Comparison of ENCODE assay signal across 10 mouse cellular contexts in the genomic region with DNA sequence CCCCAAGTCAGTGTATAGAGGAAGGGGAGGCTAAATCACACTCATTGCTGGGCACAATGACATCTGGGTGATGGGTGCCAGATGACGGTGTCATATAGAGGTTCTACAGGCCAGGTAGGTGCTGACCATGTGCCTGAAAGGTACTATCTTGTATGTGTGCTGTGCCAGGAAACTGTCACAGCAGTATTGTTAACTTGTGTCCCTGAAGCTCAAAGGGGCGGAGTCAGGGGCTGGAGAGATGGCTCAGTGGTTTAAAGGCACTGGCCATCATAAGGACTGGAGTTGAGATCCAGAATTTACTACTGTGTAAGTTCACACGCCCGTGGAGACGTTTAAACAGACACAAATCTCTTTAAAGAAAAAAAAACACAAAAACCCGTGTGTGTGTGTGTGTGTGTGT. TPM values are rescaled to one million over a fixed set of nuclear protein-coding genes. Genes with fewer than 3 reads are reported as not detected.
DNase-seq lines count a peak whose midpoint lies in the region; ATAC-seq and TF ChIP-seq lines count a peak whose summit lies in the region.
"Had no signal": no experiment of that assay in that cellular context is flagged by ENCODE, and none has a peak within 500 bp of the region (broad histone marks: within the 10 kb centered on the region; RNA-seq: fewer than 3 reads in every experiment).

No protein-coding gene starts in this region.

- H3K9ac ChIP-seq in heart, embryonic 14.5 days (ENCODE audit: low read length): peak overlapping the region; percentile 85
- H3K9ac ChIP-seq in heart, postnatal 0 days (replicated peaks; ENCODE audit: low read depth, low read length): no peak overlapping the region
- H3K9ac ChIP-seq in midbrain, embryonic 12.5 days (replicated peaks): no peak overlapping the region

- peaks cover 3 to 12% of the 10 kb centered on the region in 2 experiments; a peak in 3 of 4 replicates for H3K4me1 ChIP-seq in heart, embryonic 14.5 days (ENCODE audit: control insufficient read depth in 2 of 2, insufficient read depth in 2 of 2, low read length in 2 of 2)
- peaks cover 9% of the 10 kb centered on the region; the same call in 1 of the 2 replicates for H3K4me1 ChIP-seq in heart, postnatal 0 days (ENCODE audit: control insufficient read depth, insufficient read depth)
- peaks cover 9% of the 10 kb centered on the region for H3K4me1 ChIP-seq in midbrain, embryonic 12.5 days

- no peaks in the 10 kb centered on the region for H3K27me3 ChIP-seq in heart, embryonic 14.5 days (ENCODE audit: control insufficient read depth, insufficient read depth, low read length)
- no peaks in the 10 kb centered on the region for H3K27me3 ChIP-seq in heart, postnatal 0 days (ENCODE audit: control insufficient read depth, insufficient read depth, low read length)
- H3K27me3 ChIP-seq in midbrain, embryonic 12.5 days: no peaks in the 10 kb centered on the region

- TF ChIP-seq EP300 in heart, postnatal 0 days (IDR thresholded peaks at IDR 0.05; ENCODE audit: low read depth): no peak

- TF ChIP-seq CTCF in heart, postnatal 0 days (IDR thresholded peaks at IDR 0.05; ENCODE audit: low read depth): no peak

- H3K36me3 ChIP-seq in heart, embryonic 14.5 days (ENCODE audit: control insufficient read depth, insufficient read depth, low read length): no peaks in the 10 kb centered on the region
- H3K36me3 ChIP-seq in heart, postnatal 0 days (replicated peaks; ENCODE audit: control insufficient read depth, insufficient read depth, low read length): peaks cover 4% of the 10 kb centered on the region; the same call in 1 of the 2 replicates
- H3K36me3 ChIP-seq in midbrain, embryonic 12.5 days: no peaks in the 10 kb centered on the region

- no peak overlapping the region for H3K27ac ChIP-seq in heart, embryonic 14.5 days (replicated peaks in 1 of 2; ENCODE audit: control insufficient read depth in 1 of 2, insufficient read depth in 1 of 2, low read depth in 2 of 2, low read length in 2 of 2)
- no peak overlapping the region for H3K27ac ChIP-seq in heart, postnatal 0 days (ENCODE audit: low read depth)
- no peak overlapping the region for H3K27ac ChIP-seq in midbrain, embryonic 12.5 days (replicated peaks)

- no peak for DNase-seq in heart, postnatal 4 days
- peak; percentile 11 for DNase-seq in MN1 (ENCODE audit: low spot score)
- no peak for DNase-seq in heart, postnatal 0 days (ENCODE audit: low spot score)
- DNase-seq in spleen, adult 12 weeks (ENCODE audit: low spot score): no peak
- no peak for DNase-seq in right cerebral cortex, postnatal 4 days
- DNase-seq in Muller cell, postnatal 12 days (ENCODE audit: inconsistent ontology term): no peak
- DNase-seq: right cerebral cortex, adult 18-20 months had no signal

- ATAC-seq in heart, embryonic 14.5 days (ENCODE audit: insufficient number of reproducible peaks, insufficient read depth, low FRiP score, low read depth): no peak
- no peak for ATAC-seq in heart, postnatal 0 days (ENCODE audit: insufficient read depth, low read depth)
- ATAC-seq in midbrain, embryonic 12.5 days (ENCODE audit: low FRiP score, low read depth): no peak

- no peak overlapping the region; a peak in 1 of 4 replicates for H3K4me3 ChIP-seq in heart, embryonic 14.5 days (ENCODE audit: control insufficient read depth in 1 of 2, insufficient read depth in 1 of 2, low read depth in 1 of 2, low read length in 2 of 2)
- no peak overlapping the region for H3K4me3 ChIP-seq in heart, postnatal 0 days (ENCODE audit: low read depth, low read length)
- no peak overlapping the region for H3K4me3 ChIP-seq in midbrain, embryonic 12.5 days

- peak overlapping the region; percentile 71; the same call in 1 of the 2 replicates for H3K4me2 ChIP-seq in heart, embryonic 14.5 days (ENCODE audit: low read length)
- peak overlapping the region; percentile 77; the same call in 1 of the 2 replicates for H3K4me2 ChIP-seq in heart, postnatal 0 days (ENCODE audit: low read depth, low read length)
- peak overlapping the region; percentile 61; the same call in 1 of the 2 replicates for H3K4me2 ChIP-seq in midbrain, embryonic 12.5 days (replicated peaks)

- 87% methylated on average over 6 of the region's 6 CpGs for WGBS in heart, embryonic 14.5 days
- 85% methylated on average over 6 of the region's 6 CpGs for WGBS in heart, postnatal 0 days
- 90% methylated on average over 6 of the region's 6 CpGs for WGBS in midbrain, embryonic 12.5 days

- H3K9me3 ChIP-seq in heart, embryonic 14.5 days (ENCODE audit: control insufficient read depth, low read length): no peaks in the 10 kb centered on the region
- no peaks in the 10 kb centered on the region for H3K9me3 ChIP-seq in heart, postnatal 0 days (replicated peaks; ENCODE audit: control insufficient read depth, low read length)
- H3K9me3 ChIP-seq in midbrain, embryonic 12.5 days: no peaks in the 10 kb centered on the region

RNA-seq across cellular contexts. Expression of a gene that starts 22.6 kb away (rescaled TPM):
- 2.0 and 2.9 TPM in 2 replicates for polyA plus RNA-seq in heart, embryonic 14.5 days (2014; fragmentation: Nextera tagmentation; extraction: Ambion mirVana)
- 1 to 10 TPM; 2.2 to 3.3 TPM for total RNA-seq in heart, postnatal 4 days (2021)
- 3.1 and 7.3 TPM in 2 replicates for total RNA-seq in heart, postnatal 0 days (2014; rRNA removed; ENCODE audit: low replicate concordance)
- 3.1 and 4.0 TPM in 2 replicates for polyA plus RNA-seq in heart, postnatal 0 days (2015; fragmentation: Nextera tagmentation; extraction: Ambion mirVana)
- polyA plus RNA-seq in midbrain, embryonic 12.5 days (2016; fragmentation: Nextera tagmentation; extraction: Ambion mirVana): 0.86 and 1.1 TPM in 2 replicates

RNA-seq across cellular contexts. Expression of a gene that starts 46.8 kb away (rescaled TPM):
- polyA plus RNA-seq in heart, embryonic 14.5 days (2014; fragmentation: Nextera tagmentation; extraction: Ambion mirVana): not detected in 2 replicates
- not detected for total RNA-seq in heart, postnatal 4 days (2021)
- 0.43 and 0.92 TPM in 2 replicates for total RNA-seq in heart, postnatal 0 days (2014; rRNA removed; ENCODE audit: low replicate concordance)
- not detected in 2 replicates for polyA plus RNA-seq in heart, postnatal 0 days (2015; fragmentation: Nextera tagmentation; extraction: Ambion mirVana)
- polyA plus RNA-seq in midbrain, embryonic 12.5 days (2016; fragmentation: Nextera tagmentation; extraction: Ambion mirVana): not detected in 2 replicates
- total RNA-seq: granulocyte monocyte progenitor cell, adult 5-6 weeks had no signal
